28 mouse cellular contexts compared by ENCODE assay signal in the genomic region with DNA sequence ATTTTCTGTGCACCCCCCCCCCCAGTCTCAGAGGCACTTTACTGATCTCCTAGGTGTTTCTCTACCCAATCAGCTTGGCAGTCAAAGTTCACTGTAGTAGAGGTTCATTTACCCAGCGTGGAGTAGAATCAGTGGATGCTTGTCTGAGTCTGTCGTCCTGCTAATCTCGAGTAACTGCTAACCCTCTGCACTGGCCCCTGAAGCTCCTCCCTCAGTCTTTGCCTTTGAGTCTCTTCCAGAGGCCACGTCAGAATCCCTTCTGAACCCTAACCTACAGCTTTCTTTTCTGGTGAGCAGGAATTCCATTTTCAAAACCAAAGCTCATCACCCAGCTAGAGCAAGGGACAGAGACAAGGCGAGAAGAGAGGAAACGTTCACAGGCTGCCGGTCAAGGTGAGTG.
DNase-seq lines count a peak whose midpoint lies in the region; ATAC-seq lines count a peak whose summit lies in the region.
"Had no signal": no experiment of that assay in that cellular context is flagged by ENCODE, and none has a peak within 500 bp of the region (broad histone marks: within the 10 kb centered on the region; RNA-seq: fewer than 3 reads in every experiment).

No protein-coding gene starts in this region.

- no peaks in the 10 kb centered on the region for H3K36me3 ChIP-seq in intestine, embryonic 16.5 days (ENCODE audit: control insufficient read depth, insufficient read depth, low read length)
- H3K36me3 ChIP-seq: embryonic facial prominence, embryonic 15.5 days; G1E; heart, embryonic 10.5 days; heart, embryonic 15.5 days; limb, embryonic 10.5 days; limb, embryonic 15.5 days had no signal

- H3K9ac ChIP-seq in intestine, embryonic 16.5 days (ENCODE audit: low read depth, low read length): no peak overlapping the region
- H3K9ac ChIP-seq: embryonic facial prominence, embryonic 15.5 days; forebrain, embryonic 13.5 days; heart, embryonic 15.5 days; limb, embryonic 15.5 days; liver, embryonic 14.5 days; midbrain, embryonic 13.5 days had no signal

- no peaks in the 10 kb centered on the region for H3K27me3 ChIP-seq in intestine, embryonic 16.5 days (replicated peaks; ENCODE audit: control insufficient read depth, insufficient read depth, low read length)
- H3K27me3 ChIP-seq: forebrain, embryonic 13.5 days; heart, embryonic 15.5 days; limb, embryonic 15.5 days; midbrain, embryonic 13.5 days; Patski had no signal

- 61% methylated on average over 7 of the region's 7 CpGs for whole genome bisulfite sequencing in intestine, embryonic 16.5 days

- H3K4me2 ChIP-seq in intestine, embryonic 16.5 days (ENCODE audit: low read depth, low read length): 0 out of 2 replicates have a peak overlapping the region, but pooled peaks have one; percentile 0
- H3K4me2 ChIP-seq: embryonic facial prominence, embryonic 15.5 days; forebrain, embryonic 13.5 days; heart, embryonic 15.5 days; limb, embryonic 15.5 days; midbrain, embryonic 13.5 days had no signal

- H3K9me3 ChIP-seq in intestine, embryonic 16.5 days (ENCODE audit: control insufficient read depth, low read length): no peaks in the 10 kb centered on the region
- H3K9me3 ChIP-seq: embryonic facial prominence, embryonic 15.5 days; forebrain, embryonic 13.5 days; G1E; heart, embryonic 10.5 days; heart, embryonic 15.5 days; limb, embryonic 10.5 days; limb, embryonic 15.5 days; midbrain, embryonic 13.5 days had no signal

- peak; percentile 81 for ATAC-seq in intestine, embryonic 16.5 days
- ATAC-seq: forebrain, embryonic 13.5 days; hindbrain, embryonic 16.5 days; midbrain, embryonic 13.5 days; Patski had no signal

- H3K4me3 ChIP-seq in intestine, embryonic 16.5 days (ENCODE audit: low read length): peak overlapping the region; percentile 5; the same call in 1 of the 2 replicates
- H3K4me3 ChIP-seq: embryonic facial prominence, embryonic 15.5 days; forebrain, embryonic 13.5 days; heart, embryonic 10.5 days; heart, embryonic 15.5 days; limb, embryonic 10.5 days; limb, embryonic 15.5 days; midbrain, embryonic 13.5 days had no signal

- DNase-seq in adrenal gland, adult 2 months: peak; percentile 45
- DNase-seq in adrenal gland, adult 18-20 months (ENCODE audit: low spot score in 2 of 2): no peak
- peak; percentile 37 for DNase-seq in NIH3T3 (ENCODE audit: low read depth)
- peak; percentile 32 for DNase-seq in adrenal gland, postnatal 14 days
- DNase-seq in cerebellum, adult 11-12 months: no peak
- DNase-seq in spleen, postnatal 10 days (ENCODE audit: low spot score in 2 of 2): no peak
- DNase-seq: cerebellum, adult 9-10 months; cerebellum, postnatal 36 days; gastrocnemius, postnatal 14 days; kidney, adult 9 months; lung, adult 2 months; lung, postnatal 10 days; right cerebral cortex, postnatal 25 days; thymus, adult 18-20 months; thymus, postnatal 36 days had no signal

- no peaks in the 10 kb centered on the region for H3K4me1 ChIP-seq in intestine, embryonic 16.5 days (ENCODE audit: control insufficient read depth, insufficient read depth, low read length)

- peak overlapping the region; percentile 48; the same call in 1 of the 2 replicates for H3K27ac ChIP-seq in intestine, embryonic 16.5 days (ENCODE audit: low read length)
- H3K27ac ChIP-seq: embryonic facial prominence, embryonic 15.5 days; forebrain, embryonic 13.5 days; heart, embryonic 10.5 days; heart, embryonic 15.5 days; limb, embryonic 10.5 days; limb, embryonic 15.5 days; liver, embryonic 14.5 days; macrophage; midbrain, embryonic 13.5 days had no signal

Comparison
In these comparisons a context has a peak if more than half of its experiments do, and no peak if none do; other contexts are left out.
1. DNase-seq: peak in adrenal gland, adult 2 months (single experiment), NIH3T3 (single experiment) and adrenal gland, postnatal 14 days (single experiment); none in adrenal gland, adult 18-20 months (0 of 2), cerebellum, adult 11-12 months (single experiment) and spleen, postnatal 10 days (0 of 2).